Mouse (Mus musculus) thymus, adult 2 months (tissue): ENCODE data around the gene Tbx5. TPM values are rescaled to one million over a fixed set of nuclear protein-coding genes. Genes with fewer than 3 reads are reported as not detected.

Source experiments
- DNase-seq: peaks from one replicate; pipeline ENCODE4 v3.0.0; 2021
- H3K27ac ChIP-seq: fragments of 200-500 bp; 2 replicates; pipeline ENCODE4 v1.5.1; 2012; ENCODE audit warnings: low read length, control low read depth; ENCODE audit not compliant: control insufficient read depth, insufficient read depth
- H3K27me3 ChIP-seq: fragments of 200-500 bp; 2 replicates; pipeline ENCODE4 v1.6.1; 2012; ENCODE audit warnings: mild to moderate bottlenecking, low read length, moderate library complexity, mixed read lengths; ENCODE audit not compliant: control insufficient read depth, insufficient read depth
- H3K36me3 ChIP-seq: fragments of 200-500 bp; 2 replicates; pipeline ENCODE4 v1.6.1; 2012; ENCODE audit warnings: mild to moderate bottlenecking, low read length, moderate library complexity; ENCODE audit not compliant: control insufficient read depth, insufficient read depth
- H3K4me1 ChIP-seq: fragments of 200-500 bp; replicated peaks from 2 replicates; pipeline ENCODE4 v1.6.1; 2012; ENCODE audit warnings: low read length; ENCODE audit not compliant: control insufficient read depth, insufficient read depth
- H3K4me3 ChIP-seq: fragments of 200-500 bp; 2 replicates; pipeline ENCODE4 v1.5.1; 2012; ENCODE audit warnings: mild to moderate bottlenecking, low read length, control low read depth, moderate library complexity; ENCODE audit not compliant: control insufficient read depth, insufficient read depth
- CTCF ChIP-seq: fragments of 200-500 bp; IDR thresholded peaks from 2 replicates; pipeline ENCODE4 v1.5.1; 2012; ENCODE audit warnings: mild to moderate bottlenecking, control low read depth, low read length, moderate library complexity, borderline replicate concordance; ENCODE audit not compliant: control insufficient read depth, poor library complexity, insufficient read depth; ENCODE audit errors: extremely low read depth
- POLR2A ChIP-seq: fragments of 200-500 bp; IDR thresholded peaks from 2 replicates; pipeline ENCODE4 v1.6.1; 2012; ENCODE audit warnings: mild to moderate bottlenecking, low read length, control low read depth, moderate library complexity; ENCODE audit not compliant: control insufficient read depth, poor library complexity, insufficient read depth; ENCODE audit errors: extremely low read depth
- WGBS: fragments of 180-500 bp; shearing (Covaris S2); methylation state at CpG from one replicate; pipeline ENCODE4 v1.1.7; 2018; 5-methylcytosine and 5-hydroxymethylcytosine counted together
- polyA plus RNA-seq: library from polyadenylated mRNA; depleted of rRNA; stranded (reverse); fragments of >200 nt; gene quantifications from 2 replicates; pipeline ENCODE4 v1.2.3, GENCODE M21; 2012

The Tbx5 gene
- polyA plus RNA-seq, 1 experiment = 1.7 TPM

DNA sequence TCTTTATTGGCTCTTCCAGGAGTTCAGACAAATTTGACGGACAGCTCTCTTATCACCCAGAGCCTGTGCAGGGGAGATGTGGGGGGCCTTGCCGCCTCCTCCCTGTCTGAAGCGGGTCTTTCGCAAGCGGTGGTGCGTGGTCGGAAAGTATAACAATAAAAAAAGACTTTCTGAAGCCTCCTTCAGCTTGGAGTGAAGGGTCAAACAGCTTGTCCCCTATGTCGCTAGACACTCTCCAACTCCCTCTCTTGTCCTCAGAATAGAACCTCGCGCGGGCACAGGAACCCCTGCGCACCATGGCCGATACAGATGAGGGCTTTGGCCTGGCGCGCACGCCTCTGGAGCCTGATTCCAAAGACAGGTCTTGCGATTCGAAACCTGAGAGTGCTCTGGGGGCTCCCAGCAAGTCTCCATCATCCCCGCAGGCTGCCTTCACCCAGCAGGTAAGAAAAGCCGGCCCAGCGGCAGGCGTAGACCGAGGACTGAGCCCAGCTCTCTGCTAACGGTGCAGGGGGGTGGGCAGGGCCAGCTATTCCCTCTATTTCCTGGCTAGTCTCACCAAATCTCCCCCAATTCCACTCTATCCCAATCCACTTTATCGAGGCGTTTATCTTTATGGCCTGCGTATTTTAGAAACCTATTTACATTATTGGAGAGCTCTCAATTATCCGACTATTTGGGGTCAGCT is 4.3 kb downstream of the Tbx5 start:
- no peak overlapping the region for H3K27ac ChIP-seq
- TF ChIP-seq CTCF = no peak
- no peak for TF ChIP-seq POLR2A
- no peaks in the 10 kb centered on the region for H3K4me1 ChIP-seq
- H3K4me3 ChIP-seq = no peak overlapping the region
- H3K36me3 ChIP-seq = no peaks in the 10 kb centered on the region
- DNase-seq = no peak
- 10% methylated on average over 28 of the region's 28 CpGs for WGBS
- H3K27me3 ChIP-seq = peaks cover 42% of the 10 kb centered on the region

- no peaks in the 10 kb centered on the region for H3K36me3 ChIP-seq
- TF ChIP-seq POLR2A = no peak
- TF ChIP-seq CTCF = no peak
- no peak for DNase-seq
- no peaks in the 10 kb centered on the region for H3K4me1 ChIP-seq
- H3K4me3 ChIP-seq = no peak overlapping the region
- peaks cover 42% of the 10 kb centered on the region for H3K27me3 ChIP-seq
- 14% methylated on average over 19 of the region's 19 CpGs for WGBS
- H3K27ac ChIP-seq = no peak overlapping the region
These were observed 4.8 kb downstream of the Tbx5 start for GRCm38 (mm10) chr5:119837306-119837675.

DNA sequence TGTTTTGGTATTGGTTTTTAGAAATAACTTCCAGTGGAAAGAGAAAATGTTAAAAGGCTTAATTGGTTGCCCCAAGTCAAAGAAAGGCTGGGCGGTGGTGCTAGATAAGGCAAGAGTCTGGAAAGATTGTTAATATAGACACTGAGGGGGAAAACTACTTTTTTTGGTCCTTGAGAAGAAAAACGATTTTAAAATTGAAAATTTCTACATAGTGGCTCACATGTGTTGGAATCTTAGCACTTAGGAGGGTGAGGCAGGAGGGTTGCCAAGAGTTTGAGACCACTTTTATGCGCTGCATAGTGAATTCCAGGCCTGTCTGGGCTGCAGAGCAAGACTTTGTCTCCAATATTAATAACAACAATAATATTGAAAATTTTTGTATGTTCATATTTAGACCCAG is 5.4 kb downstream of the Tbx5 start:
- Histone ChIP-seq H3K4me3 (no peak overlapping the region), H3K27me3 (peaks cover 39% of the 10 kb centered on the region), H3K27ac (no peak overlapping the region), H3K36me3 (no peaks in the 10 kb centered on the region), H3K4me1 (no peaks in the 10 kb centered on the region)
- no peak for TF ChIP-seq POLR2A
- TF ChIP-seq CTCF = no peak
- DNase-seq = no peak
- 22% methylated on average over 3 of the region's 3 CpGs for WGBS

- DNase-seq = no peak
- H3K4me3 ChIP-seq = no peak overlapping the region
- H3K27ac ChIP-seq = no peak overlapping the region
- WGBS = 17% methylated on average over 7 of the region's 7 CpGs
- no peaks in the 10 kb centered on the region for H3K4me1 ChIP-seq
- H3K27me3 ChIP-seq = peaks cover 38% of the 10 kb centered on the region
- TF ChIP-seq POLR2A (no peak), CTCF (no peak)
- no peaks in the 10 kb centered on the region for H3K36me3 ChIP-seq
These were observed 6.0 kb downstream of the Tbx5 start for GRCm38 (mm10) chr5:119838441-119838840.

DNA sequence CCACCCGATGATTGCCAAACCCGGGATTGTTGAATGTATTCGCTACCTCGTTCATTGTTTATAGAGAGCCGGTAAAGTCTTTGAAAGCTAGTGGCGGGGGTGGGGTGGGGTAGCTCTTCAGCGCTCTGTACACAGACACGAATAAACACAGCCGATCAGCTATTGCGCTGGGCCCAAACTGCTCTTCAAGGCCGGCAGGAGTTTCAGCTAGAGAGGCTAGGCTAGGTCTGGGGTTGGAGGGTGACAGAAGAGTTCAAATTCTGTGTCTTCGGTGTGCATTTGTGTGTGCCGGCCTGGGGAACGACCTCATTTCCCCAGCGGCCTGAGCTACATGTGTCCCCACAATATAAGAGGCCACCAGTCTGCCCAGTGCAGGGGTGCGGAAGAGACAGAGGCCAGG is 6.7 kb downstream of the Tbx5 start:
- no peak for TF ChIP-seq CTCF
- no peak for DNase-seq
- 12% methylated on average over 16 of the region's 16 CpGs for WGBS
- Histone ChIP-seq H3K27me3 (peaks cover 36% of the 10 kb centered on the region), H3K36me3 (no peaks in the 10 kb centered on the region), H3K27ac (no peak overlapping the region), H3K4me3 (no peak overlapping the region), H3K4me1 (no peaks in the 10 kb centered on the region)

GRCm38 (mm10) chr5:119839616-119840368 is 7.3 kb downstream of the Tbx5 start:
- H3K4me3 ChIP-seq = no peak overlapping the region
- no peak for TF ChIP-seq CTCF
- H3K27ac ChIP-seq = no peak overlapping the region
- WGBS = 6% methylated on average over 34 of the region's 34 CpGs
- no peak for DNase-seq
- no peaks in the 10 kb centered on the region for H3K36me3 ChIP-seq
- peaks cover 36% of the 10 kb centered on the region for H3K27me3 ChIP-seq
- no peaks in the 10 kb centered on the region for H3K4me1 ChIP-seq

DNA sequence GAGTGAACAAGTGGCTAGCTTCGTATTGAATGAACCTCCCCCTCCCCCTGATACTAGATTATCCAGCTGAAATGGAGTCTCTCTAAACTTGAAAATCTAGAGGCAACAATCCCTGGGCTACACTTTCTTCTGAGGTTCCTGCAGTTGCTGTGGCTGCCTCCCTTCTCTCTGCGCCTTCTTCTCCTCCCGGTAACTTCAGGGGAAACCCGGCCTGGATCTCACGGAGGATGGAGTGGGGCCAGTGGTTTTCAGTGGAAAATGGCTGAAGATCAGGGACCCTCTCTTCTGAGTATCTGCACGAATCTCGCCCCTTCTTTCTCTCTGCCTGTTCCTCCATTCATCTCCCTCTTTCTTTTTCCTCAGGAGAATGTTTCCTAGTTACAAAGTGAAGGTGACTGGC is 7.9 kb downstream of the Tbx5 start:
- DNase-seq = no peak
- Histone ChIP-seq H3K27ac (no peak overlapping the region), H3K4me1 (no peaks in the 10 kb centered on the region), H3K36me3 (no peaks in the 10 kb centered on the region), H3K4me3 (no peak overlapping the region), H3K27me3 (peaks cover 39% of the 10 kb centered on the region)
- WGBS = 2% methylated on average over 7 of the region's 7 CpGs
- TF ChIP-seq POLR2A = no peak
- no peak for TF ChIP-seq CTCF
